Mouse (Mus musculus): ENCODE data around the gene Tie1. TPM values are rescaled to one million over a fixed set of nuclear protein-coding genes. Genes with fewer than 3 reads are reported as not detected.
"Not testable (repeated sequence)": the region's sequence is repeated elsewhere in the genome, so short reads cannot be mapped to it uniquely, and the experiment has no call there.

The Tie1 gene
- polyA plus RNA-seq, 1 experiment from 2014 or later: 19.6 TPM

GRCm38 (mm10) chr4:118518208-118518607 lies 28.3 kb upstream of the Tie1 start:
- H3K4me3 ChIP-seq: no peak overlapping the region
- H3K27ac ChIP-seq: no peak overlapping the region
- H3K9ac ChIP-seq: no peak overlapping the region
- no peak overlapping the region for H3K4me2 ChIP-seq
- H3K4me1 ChIP-seq: peaks cover 13% of the 10 kb centered on the region
- ATAC-seq (ENCODE audit: insufficient number of reproducible peaks, insufficient read depth, low FRiP score, low TSS enrichment, low read depth): no peak
- H3K27me3 ChIP-seq: peaks cover 11% of the 10 kb centered on the region; the same call in 1 of the 2 replicates
- WGBS: 58% methylated on average over 5 of the region's 5 CpGs
- H3K9me3 ChIP-seq: no peaks in the 10 kb centered on the region
- H3K36me3 ChIP-seq: no peaks in the 10 kb centered on the region

- H3K9ac ChIP-seq: no peak overlapping the region
- H3K4me1 ChIP-seq: peaks cover 13% of the 10 kb centered on the region
- no peak overlapping the region for H3K4me3 ChIP-seq
- H3K27me3 ChIP-seq: peaks cover 11% of the 10 kb centered on the region; the same call in 1 of the 2 replicates
- H3K27ac ChIP-seq: no peak overlapping the region
- H3K36me3 ChIP-seq: no peaks in the 10 kb centered on the region
- no peak for ATAC-seq (ENCODE audit: insufficient number of reproducible peaks, insufficient read depth, low FRiP score, low TSS enrichment, low read depth)
- H3K9me3 ChIP-seq: no peaks in the 10 kb centered on the region
- WGBS: 35% methylated on average over 15 of the region's 16 CpGs
- no peak overlapping the region for H3K4me2 ChIP-seq
These were observed 27.8 kb upstream of the Tie1 start for GRCm38 (mm10) chr4:118517497-118518146.

- no peak overlapping the region for H3K9ac ChIP-seq
- 8% methylated on average over 20 of the region's 20 CpGs for WGBS
- no peak overlapping the region for H3K4me2 ChIP-seq
- peaks cover 13% of the 10 kb centered on the region for H3K4me1 ChIP-seq
- no peaks in the 10 kb centered on the region for H3K9me3 ChIP-seq
- no peak for ATAC-seq (ENCODE audit: insufficient number of reproducible peaks, insufficient read depth, low FRiP score, low TSS enrichment, low read depth)
- H3K4me3 ChIP-seq: no peak overlapping the region
- H3K27ac ChIP-seq: no peak overlapping the region
- H3K27me3 ChIP-seq: peaks cover 11% of the 10 kb centered on the region; the same call in 1 of the 2 replicates
- H3K36me3 ChIP-seq: no peaks in the 10 kb centered on the region
These were observed 27.0 kb upstream of the Tie1 start for GRCm38 (mm10) chr4:118516699-118517496.

- Histone ChIP-seq H3K27me3 (no peaks in the 10 kb centered on the region), H3K4me1 (0 out of 2 replicates have a peak, but pooled peaks cover 5% of the 10 kb centered on the region), H3K4me3 (no peak overlapping the region), H3K9me3 (no peaks in the 10 kb centered on the region), H3K36me3 (no peaks in the 10 kb centered on the region), H3K9ac (no peak overlapping the region), H3K27ac (0 out of 2 replicates have a peak overlapping the region, but pooled peaks have one; percentile 44), H3K4me2 (no peak overlapping the region)
- ATAC-seq (ENCODE audit: insufficient number of reproducible peaks, insufficient read depth, low FRiP score, low TSS enrichment, low read depth): 0 out of 2 replicates have a peak, but pooled peaks have one; percentile 20
- WGBS: 6% methylated on average over 6 of the region's 6 CpGs
These were observed 19.2 kb upstream of the Tie1 start for GRCm38 (mm10) chr4:118509050-118509449.

GRCm38 (mm10) chr4:118507171-118507570 lies 17.3 kb upstream of the Tie1 start:
- not testable (repeated sequence) for H3K27ac ChIP-seq; H3K9ac ChIP-seq; H3K4me3 ChIP-seq; H3K27me3 ChIP-seq; H3K4me1 ChIP-seq; H3K4me2 ChIP-seq; ATAC-seq (ENCODE audit: insufficient number of reproducible peaks, insufficient read depth, low FRiP score, low TSS enrichment, low read depth); H3K36me3 ChIP-seq; H3K9me3 ChIP-seq
- WGBS: 76% methylated on average over 1 of the region's 1 CpGs

- Histone ChIP-seq H3K4me3 (no peak overlapping the region), H3K4me2 (no peak overlapping the region), H3K4me1 (0 out of 2 replicates have a peak, but pooled peaks cover 5% of the 10 kb centered on the region), H3K27me3 (no peaks in the 10 kb centered on the region), H3K9ac (no peak overlapping the region), H3K9me3 (no peaks in the 10 kb centered on the region), H3K36me3 (no peaks in the 10 kb centered on the region), H3K27ac (no peak overlapping the region)
- WGBS: 72% methylated on average over 3 of the region's 3 CpGs
- no peak for ATAC-seq (ENCODE audit: insufficient number of reproducible peaks, insufficient read depth, low FRiP score, low TSS enrichment, low read depth)
These were observed 15.7 kb upstream of the Tie1 start for GRCm38 (mm10) chr4:118505551-118505950.

GRCm38 (mm10) chr4:118500792-118501191 lies 10.9 kb upstream of the Tie1 start:
- Histone ChIP-seq H3K27me3 (no peaks in the 10 kb centered on the region), H3K36me3 (no peaks in the 10 kb centered on the region), H3K27ac (no peak overlapping the region), H3K9me3 (no peaks in the 10 kb centered on the region), H3K4me2 (no peak overlapping the region), H3K4me1 (no peaks in the 10 kb centered on the region), H3K4me3 (no peak overlapping the region), H3K9ac (no peak overlapping the region)
- 69% methylated on average over 9 of the region's 9 CpGs for WGBS
- ATAC-seq (ENCODE audit: insufficient number of reproducible peaks, insufficient read depth, low FRiP score, low TSS enrichment, low read depth): no peak

- WGBS: 52% methylated on average over 6 of the region's 6 CpGs
- ATAC-seq (ENCODE audit: insufficient number of reproducible peaks, insufficient read depth, low FRiP score, low TSS enrichment, low read depth): no peak
These were observed 10.4 kb upstream of the Tie1 start for GRCm38 (mm10) chr4:118500171-118500724.

GRCm38 (mm10) chr4:118490461-118490860 lies 600 bp upstream of the Tie1 start:
- H3K4me2 ChIP-seq: no peak overlapping the region
- no peak overlapping the region for H3K4me3 ChIP-seq
- no peak overlapping the region for H3K27ac ChIP-seq
- H3K9me3 ChIP-seq: no peaks in the 10 kb centered on the region
- 89% methylated on average over 10 of the region's 10 CpGs for WGBS
- H3K36me3 ChIP-seq: no peaks in the 10 kb centered on the region
- H3K9ac ChIP-seq: no peak overlapping the region
- H3K4me1 ChIP-seq: no peaks in the 10 kb centered on the region
- no peaks in the 10 kb centered on the region for H3K27me3 ChIP-seq
- ATAC-seq (ENCODE audit: insufficient number of reproducible peaks, insufficient read depth, low FRiP score, low TSS enrichment, low read depth): no peak

More at GRCm38 (mm10) chr4:118500171-118500724, 10.4 kb upstream of the Tie1 start:
- H3K9me3 ChIP-seq: no peaks in the 10 kb centered on the region
- H3K36me3 ChIP-seq: no peaks in the 10 kb centered on the region
- H3K4me2 ChIP-seq: no peak overlapping the region
- no peaks in the 10 kb centered on the region for H3K27me3 ChIP-seq
- H3K4me1 ChIP-seq: no peaks in the 10 kb centered on the region
- H3K9ac ChIP-seq: no peak overlapping the region
- H3K27ac ChIP-seq: no peak overlapping the region
- no peak overlapping the region for H3K4me3 ChIP-seq

- H3K4me3 ChIP-seq: no peak overlapping the region
- no peak overlapping the region; the same call in 1 of the 2 replicates for H3K9ac ChIP-seq
- no peaks in the 10 kb centered on the region for H3K36me3 ChIP-seq
- H3K9me3 ChIP-seq: no peaks in the 10 kb centered on the region
- no peak for ATAC-seq (ENCODE audit: insufficient number of reproducible peaks, insufficient read depth, low FRiP score, low TSS enrichment, low read depth)
- H3K4me2 ChIP-seq: 0 out of 2 replicates have a peak overlapping the region, but pooled peaks have one; percentile 24
- peaks cover 9% of the 10 kb centered on the region for H3K4me1 ChIP-seq
- H3K27ac ChIP-seq: no peak overlapping the region
- WGBS: 25% methylated on average over 15 of the region's 15 CpGs
- no peaks in the 10 kb centered on the region for H3K27me3 ChIP-seq
These were observed 12.9 kb downstream of the Tie1 start for GRCm38 (mm10) chr4:118476773-118477530.

- H3K9me3 ChIP-seq: no peaks in the 10 kb centered on the region
- H3K27ac ChIP-seq: no peak overlapping the region
- WGBS: 79% methylated on average over 11 of the region's 11 CpGs
- ATAC-seq (ENCODE audit: insufficient number of reproducible peaks, insufficient read depth, low FRiP score, low TSS enrichment, low read depth): no peak
- H3K4me3 ChIP-seq: no peak overlapping the region
- no peaks in the 10 kb centered on the region for H3K27me3 ChIP-seq
- peaks cover 9% of the 10 kb centered on the region for H3K4me1 ChIP-seq
- no peak overlapping the region for H3K9ac ChIP-seq
- H3K36me3 ChIP-seq: no peaks in the 10 kb centered on the region
- no peak overlapping the region for H3K4me2 ChIP-seq
These were observed 17.2 kb downstream of the Tie1 start for GRCm38 (mm10) chr4:118472687-118473086.

Measured in embryonic facial prominence, embryonic 13.5 days (tissue).